Mouse (Mus musculus) heart, adult 2 months (tissue): ENCODE results near the gene Gm19402. TPM values are rescaled to one million over a fixed set of nuclear protein-coding genes. Genes with fewer than 3 reads are reported as not detected.

ENCODE experiments used
- DNase-seq, 2 experiments: peaks; one replicate each; pipeline ENCODE4 v3.0.0; 2021
- H3K27ac ChIP-seq: fragments of 200-600 bp; 2 replicates; pipeline ENCODE4 v1.8.1; 2022
- H3K27me3 ChIP-seq: fragments of 200-500 bp; 2 replicates; pipeline ENCODE4 v1.6.1; 2012; ENCODE audit warnings: mild to moderate bottlenecking, low read length, inconsistent platforms, mixed read lengths; ENCODE audit not compliant: control insufficient read depth, insufficient read depth
- H3K36me3 ChIP-seq: fragments of 200-500 bp; 2 replicates; pipeline ENCODE4 v1.6.1; 2012; ENCODE audit warnings: low read length, inconsistent platforms; ENCODE audit not compliant: control insufficient read depth, insufficient read depth
- H3K4me1 ChIP-seq: fragments of 200-500 bp; 2 replicates; pipeline ENCODE4 v1.6.1; 2011; ENCODE audit warnings: low read length; ENCODE audit not compliant: control insufficient read depth, insufficient read depth
- H3K4me3 ChIP-seq: fragments of 200-600 bp; 2 replicates; pipeline ENCODE4 v1.8.1; 2022
- H3K79me2 ChIP-seq: fragments of 200-500 bp; replicated peaks from 2 replicates; pipeline ENCODE4 v1.6.1; 2012; ENCODE audit warnings: mild to moderate bottlenecking, inconsistent platforms, low read length, moderate library complexity, mixed read lengths; ENCODE audit not compliant: control insufficient read depth, insufficient read depth
- H3K9ac ChIP-seq: fragments of 200-500 bp; 2 replicates; pipeline ENCODE4 v1.6.1; 2012; ENCODE audit warnings: low read depth, mild to moderate bottlenecking, control low read depth, inconsistent platforms, low read length, mixed read lengths
- CTCF ChIP-seq: fragments of 200-600 bp; IDR thresholded peaks from 2 replicates; pipeline ENCODE4 v1.8.1; 2022; ENCODE audit warnings: antibody characterized with exemption, mild to moderate bottlenecking, moderate library complexity
- EP300 ChIP-seq: fragments of 200-500 bp; IDR thresholded peaks from 2 replicates; pipeline ENCODE4 v1.6.1; 2011; ENCODE audit warnings: low read depth, low read length, control low read depth; ENCODE audit not compliant: insufficient read depth
- POLR2A ChIP-seq: fragments of 200-500 bp; IDR thresholded peaks from 2 replicates; pipeline ENCODE4 v1.6.1; 2011; ENCODE audit warnings: mild to moderate bottlenecking, low read depth, low read length, control low read depth; ENCODE audit not compliant: insufficient read depth
- WGBS: fragments of 180-500 bp; shearing (Covaris S2); methylation state at CpG from one replicate; pipeline ENCODE4 v1.1.7; 2018; 5-methylcytosine and 5-hydroxymethylcytosine counted together
- intact Hi-C: fragments of 180-260 bp; cut with DNase I; formaldehyde crosslinking; loops from one replicate; pipeline ENCODE4 v1.15.1; 2025
- polyA plus RNA-seq: library from polyadenylated mRNA; depleted of rRNA; stranded (reverse); fragments of >200 nt; gene quantifications from 2 replicates; pipeline ENCODE4 v1.2.3, GENCODE M21; 2012
- total RNA-seq, 2 experiments: library from RNA; stranded (reverse); gene quantifications; 2 replicates each; pipeline ENCODE4 v1.2.3; 2021

Gm19402 gene
- total and polyA plus RNA-seq, 3 experiments: not detected

DNA sequence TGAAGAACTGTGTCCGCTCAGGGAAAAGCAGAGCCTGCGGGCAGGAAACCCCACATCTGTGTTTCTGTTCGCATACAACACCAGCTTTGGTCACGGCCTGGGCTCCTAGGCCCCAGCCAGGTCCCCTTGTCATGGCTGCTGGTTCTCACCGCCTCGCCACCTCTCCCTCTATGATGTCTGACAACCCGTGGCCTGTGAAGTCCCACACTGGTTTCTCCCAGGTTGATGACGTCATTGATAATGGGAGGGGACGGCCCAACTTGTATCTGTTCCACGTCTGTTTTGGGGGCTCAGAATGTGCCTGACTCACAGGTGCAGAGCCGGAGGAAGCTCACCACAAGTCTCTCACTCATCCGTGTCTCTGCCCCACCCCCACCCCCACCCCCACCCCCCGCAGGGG lies 16.8 kb downstream of the Gm19402 start:
- 60% methylated on average over 13 of the region's 13 CpGs for WGBS
- Histone ChIP-seq H3K79me2 (no peaks in the 10 kb centered on the region), H3K27me3 (peaks cover 6% of the 10 kb centered on the region), H3K4me1 (no peaks in the 10 kb centered on the region), H3K27ac (no peak overlapping the region), H3K36me3 (no peaks in the 10 kb centered on the region), H3K4me3 (no peak overlapping the region), H3K9ac (no peak overlapping the region)
- DNase-seq: no peak
- intact Hi-C loops: no loop called here
- no peak for TF ChIP-seq EP300
- TF ChIP-seq CTCF: no peak

DNA sequence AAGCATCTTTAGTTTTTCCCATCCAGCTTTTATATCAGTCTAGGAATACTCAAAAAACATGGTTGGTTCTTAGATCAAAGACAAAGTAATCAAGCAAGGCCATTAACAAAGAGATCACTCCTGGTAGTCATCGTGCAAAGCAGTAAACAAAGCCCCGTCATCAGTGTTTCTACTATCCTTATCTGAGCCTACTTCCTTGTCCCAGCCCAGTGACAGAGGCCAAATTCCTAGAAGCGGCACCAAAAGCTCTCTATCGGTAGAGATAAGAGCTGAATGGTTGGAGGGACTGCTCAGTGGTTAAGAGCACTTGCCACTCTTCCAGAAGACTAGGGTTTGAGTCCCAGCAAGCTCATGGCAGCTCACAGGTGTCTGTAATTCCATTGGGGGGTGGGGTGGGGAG lies 19.0 kb downstream of the Gm19402 start:
- no peaks in the 10 kb centered on the region for H3K27me3 ChIP-seq
- H3K79me2 ChIP-seq: no peaks in the 10 kb centered on the region
- 17% methylated on average over 4 of the region's 4 CpGs for WGBS
- no peaks in the 10 kb centered on the region; the same call in 1 of the 2 replicates for H3K4me1 ChIP-seq
- H3K27ac ChIP-seq: no peak overlapping the region
- no peaks in the 10 kb centered on the region for H3K36me3 ChIP-seq
- H3K9ac ChIP-seq: no peak overlapping the region
- DNase-seq: no peak
- TF ChIP-seq POLR2A (no peak), CTCF (no peak), EP300 (no peak)
- no peak overlapping the region for H3K4me3 ChIP-seq
- intact Hi-C loops: no loop called here

- TF ChIP-seq CTCF (no peak), EP300 (no peak), POLR2A (no peak)
- 82% methylated on average over 4 of the region's 4 CpGs for WGBS
- no peak overlapping the region for H3K27ac ChIP-seq
These were observed 19.8 kb downstream of the Gm19402 start for GRCm38 (mm10) chr10:77670710-77671109.

DNA sequence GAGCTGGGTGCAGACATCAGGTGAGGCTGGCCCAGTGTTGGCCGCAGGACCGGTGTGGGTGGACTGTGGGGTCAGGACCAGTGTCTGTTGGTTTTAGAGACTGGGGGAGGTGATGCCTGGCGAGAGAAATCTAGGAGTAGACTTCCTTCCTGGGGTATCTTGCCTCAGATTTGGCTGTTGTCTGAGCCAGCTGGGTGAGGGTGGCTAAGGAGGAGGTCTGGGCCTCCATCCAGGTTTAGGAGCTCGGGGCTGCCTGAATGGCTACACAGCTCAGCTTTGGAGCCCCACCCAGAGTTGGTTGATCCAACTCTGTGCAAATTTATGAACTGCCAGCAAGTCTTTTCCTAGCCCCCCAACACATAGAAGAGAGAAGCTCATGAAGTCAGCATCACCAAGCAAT lies 23.2 kb downstream of the Gm19402 start:
- H3K27ac ChIP-seq: no peak overlapping the region
- H3K36me3 ChIP-seq: no peaks in the 10 kb centered on the region
- no peaks in the 10 kb centered on the region for H3K79me2 ChIP-seq
- no peak overlapping the region for H3K4me3 ChIP-seq
- no peak overlapping the region for H3K9ac ChIP-seq
- no peak for DNase-seq
- WGBS: 47% methylated on average over 4 of the region's 4 CpGs
- intact Hi-C loops: no loop called here
- peaks cover 1% of the 10 kb centered on the region; the same call in 1 of the 2 replicates for H3K4me1 ChIP-seq
- TF ChIP-seq EP300 (no peak), CTCF (no peak), POLR2A (no peak)
- H3K27me3 ChIP-seq: no peaks in the 10 kb centered on the region

More at GRCm38 (mm10) chr10:77670710-77671109, 19.8 kb downstream of the Gm19402 start:
- intact Hi-C loops: no loop called here
- Histone ChIP-seq H3K79me2 (no peaks in the 10 kb centered on the region), H3K4me1 (peaks cover 1% of the 10 kb centered on the region; the same call in 1 of the 2 replicates), H3K36me3 (no peaks in the 10 kb centered on the region), H3K27me3 (no peaks in the 10 kb centered on the region), H3K4me3 (no peak overlapping the region), H3K9ac (no peak overlapping the region)
- DNase-seq: no peak

DNA sequence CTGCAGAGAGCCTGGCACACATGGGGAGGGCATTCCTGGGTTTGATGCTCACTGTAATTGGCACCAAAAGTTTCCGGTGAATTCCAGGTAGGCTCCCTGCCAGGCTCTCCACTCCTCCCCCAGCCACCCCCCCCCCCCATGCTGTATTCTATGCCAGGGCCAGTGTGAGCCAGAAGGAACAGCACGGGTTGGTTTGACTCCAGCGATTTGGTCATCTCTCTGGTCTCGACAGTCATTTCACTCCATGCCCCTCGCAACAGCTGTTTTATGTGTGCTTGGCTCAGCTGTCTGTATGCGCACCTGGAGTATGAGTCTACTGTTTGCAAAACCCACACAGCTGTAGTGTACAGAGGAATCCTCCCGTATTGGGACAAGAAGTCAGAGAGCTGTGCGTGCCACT lies 24.2 kb downstream of the Gm19402 start:
- Histone ChIP-seq H3K4me3 (no peak overlapping the region), H3K36me3 (no peaks in the 10 kb centered on the region), H3K79me2 (no peaks in the 10 kb centered on the region), H3K9ac (no peak overlapping the region), H3K4me1 (peaks cover 1% of the 10 kb centered on the region; the same call in 1 of the 2 replicates), H3K27ac (no peak overlapping the region), H3K27me3 (no peaks in the 10 kb centered on the region)
- TF ChIP-seq POLR2A (no peak), EP300 (no peak), CTCF (no peak)
- intact Hi-C loops: no loop called here
- DNase-seq: no peak
- 50% methylated on average over 8 of the region's 8 CpGs for WGBS

DNA sequence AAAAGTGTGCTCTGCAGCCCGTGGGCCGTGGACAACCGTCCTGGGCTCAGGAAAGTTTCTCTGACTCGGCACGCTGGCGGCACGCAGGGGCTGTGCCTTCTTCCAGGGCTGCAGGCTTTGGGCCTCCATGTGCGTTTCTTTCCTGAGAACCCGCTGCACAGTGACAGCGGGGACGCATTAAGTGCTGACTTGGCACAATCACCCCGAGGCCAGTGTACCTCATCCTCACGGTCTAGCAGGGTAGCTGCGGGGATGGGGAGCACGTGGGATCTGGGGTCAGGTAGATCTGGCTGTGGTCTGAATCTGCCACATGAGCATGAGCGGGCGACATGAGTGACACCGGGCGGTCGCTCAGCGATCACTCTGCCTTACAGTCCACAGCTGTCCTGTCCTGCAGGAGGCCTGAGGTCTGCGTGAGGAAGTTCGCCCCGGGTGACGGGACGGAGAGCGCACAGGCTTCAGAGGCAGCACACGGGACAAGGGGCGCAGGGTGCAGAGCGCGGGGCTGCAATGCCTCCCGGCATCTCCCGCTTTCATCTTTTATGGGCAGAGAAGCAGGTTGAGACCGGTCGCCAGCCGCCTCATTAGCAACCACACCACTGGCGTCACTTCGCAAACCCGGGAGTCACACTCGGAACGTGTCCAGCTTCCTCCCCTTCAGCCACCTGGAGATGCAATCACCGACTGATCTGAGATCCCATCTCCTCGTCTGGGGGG lies 26.4 kb downstream of the Gm19402 start:
- WGBS: 44% methylated on average over 43 of the region's 43 CpGs
- Histone ChIP-seq H3K36me3 (no peaks in the 10 kb centered on the region), H3K79me2 (no peaks in the 10 kb centered on the region), H3K27me3 (no peaks in the 10 kb centered on the region), H3K9ac (no peak overlapping the region), H3K27ac (no peak overlapping the region), H3K4me1 (peaks cover 1% of the 10 kb centered on the region; the same call in 1 of the 2 replicates), H3K4me3 (no peak overlapping the region)
- intact Hi-C loops: no loop called here
- DNase-seq: no peak
- TF ChIP-seq EP300 (no peak), POLR2A (no peak), CTCF (no peak)
